Mouse (Mus musculus): ENCODE results near the gene Glyctk.

- no peak for TF ChIP-seq POLR2A (IDR thresholded peaks at IDR 0.05; ENCODE audit: low read depth, low read length)
- no peak for TF ChIP-seq CTCF (conservative IDR thresholded peaks at IDR 0.05; ENCODE audit: insufficient read depth, insufficient read length, low read depth, low read length)
Observed at GRCm38 (mm10) chr9:106171346-106172158, 13.6 kb upstream of the Glyctk start.

All from kidney, adult 2 months (tissue).